Mouse (Mus musculus) liver, embryonic 11.5 days (tissue): Measurements from ENCODE around the gene Ddx54. TPM values are rescaled to one million over a fixed set of nuclear protein-coding genes. Genes with fewer than 3 reads are reported as not detected.

Experiments
- ATAC-seq: fragments of 200-750 bp; cut with Nextera tagmentation; replicated peaks from 2 replicates; pipeline ENCODE4 v1.8.0; 2017; ENCODE audit warnings: moderate number of reproducible peaks, mild to moderate bottlenecking, moderate TSS enrichment, moderate library complexity; ENCODE audit not compliant: low FRiP score
- DNase-seq: peaks from one replicate; pipeline ENCODE4 v3.0.0-alpha.2; 2017; ENCODE audit warnings: low spot score
- H3K27ac ChIP-seq: fragments of 300-500 bp; sonication (generic); 2 replicates; pipeline ENCODE4 v1.5.1; 2014; ENCODE audit warnings: mild to moderate bottlenecking, low read depth, low read length, control low read depth
- H3K27me3 ChIP-seq: fragments of 300-500 bp; sonication (generic); replicated peaks from 2 replicates; pipeline ENCODE4 v1.6.1; 2014; ENCODE audit warnings: low read length, mixed read lengths; ENCODE audit not compliant: control insufficient read depth, insufficient read depth
- H3K36me3 ChIP-seq: fragments of 300-500 bp; sonication (generic); 2 replicates; pipeline ENCODE4 v1.6.1; 2014; ENCODE audit warnings: mild to moderate bottlenecking, low read length, moderate library complexity, mixed read lengths; ENCODE audit not compliant: control insufficient read depth, insufficient read depth
- H3K4me1 ChIP-seq: fragments of 300-500 bp; sonication (generic); replicated peaks from 2 replicates; pipeline ENCODE4 v1.6.1; 2014; ENCODE audit warnings: low read length, mixed read lengths; ENCODE audit not compliant: control insufficient read depth, insufficient read depth
- H3K4me2 ChIP-seq: fragments of 300-500 bp; sonication (generic); 2 replicates; pipeline ENCODE4 v1.6.1; 2014; ENCODE audit warnings: mild to moderate bottlenecking, control low read depth, moderate library complexity
- H3K4me3 ChIP-seq: fragments of 300-500 bp; sonication (generic); 2 replicates; pipeline ENCODE4 v1.5.1; 2014; ENCODE audit warnings: low read depth, low read length, control low read depth
- H3K9ac ChIP-seq: fragments of 300-500 bp; sonication (generic); 2 replicates; pipeline ENCODE4 v1.6.1; 2014; ENCODE audit warnings: low read depth, low read length, control low read depth
- H3K9me3 ChIP-seq: fragments of 300-500 bp; sonication (generic); 2 replicates; pipeline ENCODE4 v1.6.1; 2016; ENCODE audit warnings: low read length, inconsistent platforms, mixed read lengths; ENCODE audit not compliant: control insufficient read depth
- WGBS: fragments of 180-500 bp; shearing (Covaris S2); extraction: QIAGEN DNeasy Blood & Tissue Kit; methylation state at CpG from one replicate; pipeline ENCODE4 v1.1.7; 2014; 5-methylcytosine and 5-hydroxymethylcytosine counted together
- polyA plus RNA-seq: library from polyadenylated mRNA; unstranded; fragments of >200 nt; fragmentation: Nextera tagmentation; extraction: Ambion mirVana; gene quantifications from 2 replicates; pipeline ENCODE4 v1.2.1, GENCODE M21; 2014

Ddx54 gene
- polyA plus RNA-seq, 1 experiment from 2014 or later = 46.7 TPM

DNA sequence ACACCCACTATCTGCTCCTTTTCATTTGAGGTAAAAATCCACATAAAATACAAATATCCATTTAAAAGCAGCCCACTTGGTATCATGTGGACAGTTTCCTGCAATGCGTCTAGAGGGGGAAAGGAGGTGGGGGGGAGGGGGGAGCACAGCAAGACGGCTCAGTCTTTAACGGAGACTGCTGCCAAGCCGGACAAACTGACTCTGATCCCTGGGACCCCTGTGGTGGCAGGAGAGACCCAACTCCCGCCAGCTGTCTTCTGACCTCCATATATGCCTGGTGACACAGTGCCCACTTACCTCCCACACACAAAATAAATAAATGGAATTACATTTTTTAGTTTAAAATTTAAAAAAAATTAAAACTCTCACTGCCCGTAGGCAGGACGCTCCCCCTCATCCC lies 9.0 kb upstream of the Ddx54 start:
- WGBS = 76% methylated on average over 7 of the region's 7 CpGs
- H3K4me3 ChIP-seq = no peak overlapping the region
- H3K4me1 ChIP-seq = peaks cover 38% of the 10 kb centered on the region
- H3K27ac ChIP-seq = no peak overlapping the region
- no peak for DNase-seq
- H3K9me3 ChIP-seq = no peaks in the 10 kb centered on the region
- H3K9ac ChIP-seq = no peak overlapping the region
- H3K36me3 ChIP-seq = no peaks in the 10 kb centered on the region
- no peaks in the 10 kb centered on the region for H3K27me3 ChIP-seq
- no peak for ATAC-seq
- H3K4me2 ChIP-seq = no peak overlapping the region

DNA sequence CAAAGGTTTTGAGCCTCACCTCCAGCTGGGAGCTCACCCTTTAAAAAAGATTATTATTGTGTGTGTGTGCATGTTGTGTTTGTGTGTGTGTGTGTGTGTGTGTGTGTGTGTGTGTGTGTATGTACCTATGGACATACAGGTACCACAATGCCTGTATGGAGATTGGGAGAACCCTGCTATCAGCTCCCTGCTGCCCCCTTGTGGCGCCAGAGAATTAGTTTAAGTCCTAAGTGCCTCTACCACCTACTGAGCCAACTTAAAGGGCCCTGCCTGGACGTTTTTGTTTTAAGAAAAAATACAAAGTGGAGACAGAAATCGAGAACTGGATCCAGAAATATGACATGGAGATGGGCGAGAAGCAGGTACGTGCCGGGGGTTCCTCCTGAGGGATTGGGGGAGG lies 7.7 kb upstream of the Ddx54 start:
- 5% methylated on average over 6 of the region's 6 CpGs for WGBS
- Histone ChIP-seq H3K9ac (no peak overlapping the region), H3K4me3 (peak overlapping the region; percentile 34), H3K27ac (peak overlapping the region; percentile 19; the same call in 1 of the 2 replicates), H3K4me1 (peaks cover 27% of the 10 kb centered on the region), H3K27me3 (no peaks in the 10 kb centered on the region), H3K4me2 (peak overlapping the region; percentile 70), H3K36me3 (peaks cover 3% of the 10 kb centered on the region; the same call in 1 of the 2 replicates), H3K9me3 (no peaks in the 10 kb centered on the region)
- ATAC-seq (peak; percentile 46; the same call in 1 of the 2 replicates), DNase-seq (peak; percentile 73)

DNA sequence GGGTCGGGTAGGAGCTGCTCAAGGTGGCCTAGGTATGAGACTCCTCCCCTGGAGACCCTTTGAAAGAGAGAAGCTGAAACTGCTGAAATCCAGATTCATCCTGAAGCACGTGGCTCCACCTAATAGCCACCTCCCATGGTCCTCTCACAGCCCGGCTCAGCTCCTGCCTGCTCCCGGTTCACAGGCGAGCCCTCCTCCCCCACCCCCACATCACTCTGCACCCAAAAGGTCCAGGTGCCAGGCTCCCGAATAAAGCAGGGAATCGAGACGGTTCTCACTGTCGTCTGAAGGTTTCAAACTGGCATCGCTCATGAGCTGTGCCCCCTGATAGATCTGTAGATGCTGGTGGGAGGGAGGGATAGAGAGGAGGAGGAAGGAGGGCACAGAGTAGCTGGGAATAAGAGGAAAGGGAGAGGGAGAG lies 7.3 kb upstream of the Ddx54 start:
- peak overlapping the region; percentile 19; the same call in 1 of the 2 replicates for H3K27ac ChIP-seq
- no peaks in the 10 kb centered on the region for H3K27me3 ChIP-seq
- peak overlapping the region; percentile 70 for H3K4me2 ChIP-seq
- H3K36me3 ChIP-seq = peaks cover 3% of the 10 kb centered on the region; the same call in 1 of the 2 replicates
- DNase-seq (no peak), ATAC-seq (peak; percentile 19; the same call in 1 of the 2 replicates)
- no peaks in the 10 kb centered on the region for H3K9me3 ChIP-seq
- H3K4me1 ChIP-seq = peaks cover 23% of the 10 kb centered on the region
- peak overlapping the region; percentile 41 for H3K9ac ChIP-seq
- H3K4me3 ChIP-seq = peak overlapping the region; percentile 34
- 4% methylated on average over 10 of the region's 10 CpGs for WGBS

DNA sequence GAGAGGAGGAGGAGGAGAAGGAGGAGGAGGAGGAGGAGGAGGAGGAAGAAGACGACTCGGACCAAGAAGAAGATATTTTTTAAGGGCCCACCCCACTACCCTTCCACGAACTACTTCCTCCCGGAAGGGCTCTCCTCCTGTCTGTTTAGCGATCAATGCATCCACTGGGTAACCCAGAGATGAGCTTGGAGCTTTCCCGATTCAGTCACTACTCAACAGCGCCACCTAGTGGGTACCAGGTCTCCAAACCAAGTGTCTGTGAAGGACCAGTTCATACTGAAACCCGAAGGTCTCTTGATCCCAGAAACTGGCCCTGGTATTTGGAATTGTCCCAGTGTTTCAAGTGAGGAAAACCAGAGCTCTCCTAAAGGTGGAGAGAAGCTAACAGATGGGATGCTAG lies 6.9 kb upstream of the Ddx54 start:
- Histone ChIP-seq H3K9me3 (no peaks in the 10 kb centered on the region), H3K27ac (no peak overlapping the region), H3K4me2 (peak overlapping the region; percentile 70), H3K36me3 (peaks cover 3% of the 10 kb centered on the region; the same call in 1 of the 2 replicates), H3K4me1 (peaks cover 20% of the 10 kb centered on the region), H3K9ac (peak overlapping the region; percentile 41; the same call in 1 of the 2 replicates), H3K4me3 (peak overlapping the region; percentile 34), H3K27me3 (no peaks in the 10 kb centered on the region)
- 2% methylated on average over 8 of the region's 8 CpGs for WGBS
- ATAC-seq (peak; percentile 65), DNase-seq (peak; percentile 80)

DNA sequence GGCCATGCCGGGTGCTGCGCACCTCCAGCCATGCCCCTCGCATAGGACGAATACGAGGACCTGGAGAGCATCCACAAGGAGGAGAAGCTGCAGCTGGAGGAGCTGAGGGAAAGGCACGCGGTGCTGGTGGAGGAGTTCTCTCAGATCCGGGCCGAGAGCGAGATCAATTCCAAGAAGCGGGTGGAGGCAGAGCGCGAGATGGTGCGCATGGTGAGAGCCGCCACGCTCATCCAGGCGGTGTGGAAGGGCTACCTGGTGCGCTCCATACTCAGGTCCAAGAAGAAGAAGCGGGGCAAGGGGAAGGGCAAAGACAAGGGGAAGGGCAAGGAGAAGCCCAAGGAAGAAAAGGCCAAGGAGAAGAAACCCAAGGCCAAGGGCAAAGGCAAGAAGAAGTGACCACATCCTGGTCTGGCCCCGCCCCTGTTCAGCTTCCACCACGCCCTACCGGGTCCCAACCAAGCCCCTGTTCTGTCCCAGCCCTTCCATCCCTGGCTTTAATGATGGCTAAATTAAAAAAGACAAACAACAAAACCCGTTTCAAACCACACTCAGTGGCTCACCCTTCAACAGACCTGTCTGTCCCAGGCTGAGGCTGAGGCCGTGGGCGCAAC lies 5.8 kb upstream of the Ddx54 start:
- Histone ChIP-seq H3K4me1 (peaks cover 17% of the 10 kb centered on the region), H3K9ac (no peak overlapping the region), H3K27me3 (no peaks in the 10 kb centered on the region), H3K27ac (no peak overlapping the region), H3K36me3 (peaks cover 3% of the 10 kb centered on the region; the same call in 1 of the 2 replicates), H3K9me3 (no peaks in the 10 kb centered on the region), H3K4me3 (no peak overlapping the region), H3K4me2 (0 out of 2 replicates have a peak overlapping the region, but pooled peaks have one; percentile 20)
- no peak for DNase-seq
- ATAC-seq = no peak
- 66% methylated on average over 25 of the region's 25 CpGs for WGBS

DNA sequence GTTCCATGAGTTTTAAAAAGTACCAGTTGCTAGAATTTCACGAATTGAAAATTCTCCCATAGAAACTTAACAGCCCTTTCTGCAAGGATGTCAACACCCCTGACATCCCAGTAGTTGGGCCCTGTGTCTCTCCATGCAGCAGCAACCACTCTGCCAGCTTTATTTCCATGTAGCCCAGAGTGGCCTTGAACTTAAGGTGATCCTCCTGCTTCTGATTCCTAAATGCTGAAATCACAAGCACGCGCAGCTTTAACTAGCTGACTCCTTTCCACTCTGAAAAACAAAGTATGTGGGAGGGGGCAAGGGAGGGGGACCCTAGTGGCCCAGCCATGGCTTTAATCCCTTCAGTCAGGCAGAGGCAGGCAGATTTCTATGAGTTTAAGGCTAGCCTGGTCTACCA lies 5.2 kb upstream of the Ddx54 start:
- Histone ChIP-seq H3K27me3 (no peaks in the 10 kb centered on the region), H3K9me3 (no peaks in the 10 kb centered on the region), H3K4me2 (no peak overlapping the region), H3K36me3 (peaks cover 3% of the 10 kb centered on the region; the same call in 1 of the 2 replicates), H3K4me3 (no peak overlapping the region), H3K9ac (no peak overlapping the region), H3K27ac (no peak overlapping the region), H3K4me1 (peaks cover 16% of the 10 kb centered on the region)
- no peak for ATAC-seq
- WGBS = 70% methylated on average over 3 of the region's 3 CpGs
- no peak for DNase-seq

DNA sequence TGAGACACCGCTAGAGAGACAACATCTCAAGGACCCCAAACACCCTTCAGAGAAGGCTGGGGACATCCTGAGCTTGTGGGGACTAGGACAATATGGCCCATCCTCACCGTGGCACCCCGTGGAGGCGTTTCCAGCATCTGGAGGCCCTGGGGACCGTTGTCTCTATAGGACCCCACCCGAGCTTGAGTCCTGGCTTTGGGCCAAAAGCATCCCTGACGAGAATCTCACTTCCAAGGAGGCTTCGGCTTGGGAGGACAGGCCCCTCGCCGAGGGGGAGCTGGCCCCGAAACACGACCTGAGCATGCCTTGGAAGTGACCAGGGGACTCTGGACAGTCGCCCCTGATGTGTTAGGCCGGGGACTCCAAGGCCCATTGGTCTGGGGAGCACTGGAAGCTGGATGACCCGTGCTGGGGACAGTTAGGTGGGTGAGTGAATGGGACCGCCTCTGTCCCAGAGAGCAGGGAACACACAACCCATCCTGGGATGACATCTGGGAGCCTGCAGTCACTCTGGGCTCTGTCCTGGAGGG lies 3.2 kb upstream of the Ddx54 start:
- Histone ChIP-seq H3K36me3 (peaks cover 3% of the 10 kb centered on the region; the same call in 1 of the 2 replicates), H3K9me3 (no peaks in the 10 kb centered on the region), H3K27ac (no peak overlapping the region), H3K27me3 (no peaks in the 10 kb centered on the region), H3K9ac (no peak overlapping the region), H3K4me1 (peaks cover 20% of the 10 kb centered on the region), H3K4me2 (no peak overlapping the region), H3K4me3 (no peak overlapping the region)
- ATAC-seq = no peak
- 91% methylated on average over 16 of the region's 16 CpGs for WGBS
- no peak for DNase-seq

DNA sequence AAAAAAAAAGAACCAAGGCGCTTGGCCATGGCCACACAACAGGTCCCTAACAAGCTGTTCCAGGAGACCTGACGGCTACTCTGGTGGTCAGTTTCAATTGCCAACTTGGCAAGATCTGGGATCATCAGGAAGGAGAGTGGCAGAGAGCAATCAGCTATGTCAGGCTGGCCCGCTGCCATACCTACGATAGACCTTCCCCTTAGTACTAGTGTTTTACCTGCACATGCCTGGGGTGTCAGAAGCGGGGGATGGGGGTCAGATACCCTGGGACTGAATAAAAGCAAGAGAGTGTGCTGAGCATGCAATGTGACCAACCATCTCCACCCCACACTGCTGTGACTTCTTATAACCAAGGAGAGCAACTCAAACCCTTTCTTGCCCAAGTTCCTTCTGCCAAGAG lies 1.6 kb upstream of the Ddx54 start:
- Histone ChIP-seq H3K4me3 (peak overlapping the region; percentile 82), H3K27me3 (no peaks in the 10 kb centered on the region), H3K9me3 (peaks cover 3% of the 10 kb centered on the region; the same call in 1 of the 2 replicates), H3K9ac (no peak overlapping the region), H3K36me3 (peaks cover 12% of the 10 kb centered on the region; the same call in 1 of the 2 replicates), H3K4me2 (peak overlapping the region; percentile 73), H3K27ac (no peak overlapping the region), H3K4me1 (peaks cover 15% of the 10 kb centered on the region)
- DNase-seq (no peak), ATAC-seq (no peak)
- WGBS = 89% methylated on average over 5 of the region's 5 CpGs
